Mouse (Mus musculus): ENCODE measurements around the gene Pde4dip.
A peak's percentile ranks its signal among the peaks of the same experiment; 100 is the strongest.

Pde4dip gene

DNA sequence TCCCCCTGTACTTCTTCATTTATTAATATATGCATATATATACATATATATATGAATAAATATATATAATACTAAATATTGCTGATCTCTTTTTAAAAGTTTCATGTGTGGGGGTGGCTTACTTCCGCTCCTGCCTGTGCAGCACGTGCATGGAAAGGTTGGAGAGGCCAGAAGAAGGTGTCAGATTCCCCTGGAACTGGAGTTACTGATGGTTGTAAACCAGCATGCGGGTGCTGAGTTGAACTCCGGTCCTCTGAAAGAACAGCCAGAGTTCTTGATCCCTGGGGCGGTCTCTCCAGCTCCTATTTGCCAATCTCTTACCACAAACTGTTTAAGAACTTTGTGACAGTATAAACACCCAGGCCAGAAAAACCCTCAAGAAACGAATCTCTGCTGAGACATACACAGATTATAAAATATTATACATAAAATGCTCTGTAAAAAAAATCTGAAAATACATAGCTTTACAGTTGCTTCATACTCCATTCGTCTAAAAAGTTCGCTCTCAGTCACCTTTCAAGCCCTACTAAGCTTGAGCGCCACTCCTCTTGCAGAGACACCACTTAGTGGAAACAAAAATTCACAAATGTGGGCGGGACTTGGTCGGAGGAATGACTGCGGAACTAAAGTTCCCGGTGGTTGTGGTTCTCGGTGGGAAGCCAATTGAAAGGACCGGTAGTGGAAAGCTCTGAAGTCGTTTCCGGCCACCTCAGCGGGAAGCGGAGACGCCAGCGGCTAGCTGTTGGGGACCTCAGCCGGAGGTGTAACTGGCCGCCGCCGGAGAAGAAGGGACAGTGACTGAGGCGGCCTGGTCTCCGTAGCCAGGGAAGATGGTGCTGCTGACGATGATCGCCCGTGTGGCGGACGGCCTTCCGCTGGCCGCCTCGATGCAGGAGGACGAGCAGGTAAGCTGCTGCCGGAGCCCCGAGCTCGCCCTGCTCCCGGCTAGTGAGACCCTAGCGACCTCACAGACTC is 12.3 kb upstream of the Pde4dip start, which contains the start of gene Sec22b:
Sec22b (plus strand) TSS at position 675 of the 975 bp plus-strand sequence.
- peak; percentile 94 for DNase-seq

DNA sequence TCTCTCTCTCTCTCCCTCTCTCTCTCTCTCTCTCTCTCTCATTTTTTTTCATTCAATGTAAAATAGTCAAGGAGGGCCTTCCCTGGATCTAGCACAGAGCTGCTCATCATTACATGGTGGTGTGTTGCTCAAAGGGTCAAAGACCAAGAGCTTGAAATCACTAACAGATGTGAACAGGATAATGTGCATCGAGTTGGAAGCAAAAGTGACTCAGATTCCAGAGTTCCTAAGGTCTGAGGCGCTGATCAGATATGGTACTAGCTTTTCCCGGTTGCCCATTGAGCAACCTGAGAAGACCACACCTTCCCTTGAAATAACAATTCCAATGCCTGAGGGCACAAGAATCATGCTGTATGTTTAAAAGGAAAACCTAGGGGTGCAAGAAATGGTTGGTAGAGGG is 9.9 kb upstream of the Pde4dip start:
- no peak for DNase-seq

DNA sequence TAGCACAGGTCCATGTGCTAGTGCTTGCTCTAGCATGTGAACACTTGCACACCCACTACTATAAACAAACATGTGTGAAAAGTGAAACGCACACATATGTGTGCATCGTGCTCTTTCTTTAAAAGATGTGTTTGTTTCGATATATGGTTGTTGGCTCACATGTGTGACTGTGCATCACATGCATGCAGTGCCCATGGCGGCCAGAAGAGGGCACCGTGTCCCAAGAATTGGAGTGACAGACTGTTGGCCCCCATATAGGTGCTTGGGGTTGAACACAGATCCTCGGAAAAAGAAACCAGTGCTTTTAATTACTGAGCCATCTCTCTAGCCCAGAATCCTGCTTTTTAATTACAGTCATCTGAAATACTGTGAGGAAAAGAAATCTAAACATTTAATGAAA is 6.2 kb upstream of the Pde4dip start:
- DNase-seq = peak; percentile 34

DNA sequence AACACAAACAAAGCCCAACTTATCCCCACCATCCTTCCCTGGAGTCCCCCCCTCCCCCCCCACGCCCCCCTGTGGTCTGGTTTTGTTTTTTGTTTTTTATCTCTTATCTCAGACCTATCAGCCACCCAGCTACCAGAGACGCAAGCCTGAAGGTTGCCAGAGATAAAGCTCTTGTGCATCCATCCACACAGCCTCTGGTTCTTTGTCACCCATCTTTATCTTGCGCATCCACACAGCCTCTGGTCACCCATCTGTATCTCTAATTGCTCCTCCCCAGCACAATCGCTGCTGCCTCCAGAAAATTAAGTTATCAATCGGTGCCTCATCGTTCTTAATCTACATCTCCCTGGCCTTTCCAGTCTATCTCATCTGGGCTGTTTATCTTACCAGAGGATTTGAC is 1.7 kb upstream of the Pde4dip start:
- no peak for DNase-seq

DNA sequence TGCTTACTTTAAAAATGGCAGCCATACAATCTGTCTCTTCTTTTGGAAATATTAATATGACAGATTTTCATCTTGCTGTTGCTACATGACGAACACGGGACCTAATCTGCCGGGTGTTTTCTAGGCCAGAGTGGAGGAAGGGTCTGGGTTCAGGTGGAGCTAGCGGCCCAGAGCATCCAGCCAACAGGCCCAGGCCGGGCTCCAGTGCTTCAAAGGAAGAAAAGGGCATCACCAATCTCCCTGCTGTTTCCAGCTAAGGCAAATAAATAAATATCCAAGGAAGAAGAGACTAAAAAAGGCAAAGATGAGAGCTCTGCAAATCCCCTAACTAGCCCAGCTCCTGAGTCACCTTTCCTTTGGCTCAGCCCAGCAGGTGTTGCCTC is 731 bp downstream of the Pde4dip start:
- no peak for DNase-seq

DNA sequence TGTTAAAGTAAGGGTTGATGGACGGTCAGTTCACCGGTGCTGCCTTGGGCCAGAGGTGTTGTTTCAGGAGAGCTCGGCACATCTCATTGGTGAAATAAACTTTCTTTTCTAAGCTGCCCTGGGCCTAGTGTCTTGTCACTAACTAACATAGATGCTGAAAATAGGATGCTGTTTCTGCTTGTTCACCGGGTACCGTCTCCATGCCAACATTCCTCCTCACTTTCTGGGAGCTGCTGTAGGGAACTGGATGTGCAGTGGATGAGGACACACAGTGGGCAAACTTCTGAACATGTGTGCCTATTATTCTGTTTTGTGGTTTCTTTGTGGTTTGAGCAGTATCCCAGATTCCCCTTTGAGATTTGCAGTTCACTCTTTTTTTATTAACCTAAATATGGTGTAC is 6.9 kb downstream of the Pde4dip start:
- DNase-seq = no peak

DNA sequence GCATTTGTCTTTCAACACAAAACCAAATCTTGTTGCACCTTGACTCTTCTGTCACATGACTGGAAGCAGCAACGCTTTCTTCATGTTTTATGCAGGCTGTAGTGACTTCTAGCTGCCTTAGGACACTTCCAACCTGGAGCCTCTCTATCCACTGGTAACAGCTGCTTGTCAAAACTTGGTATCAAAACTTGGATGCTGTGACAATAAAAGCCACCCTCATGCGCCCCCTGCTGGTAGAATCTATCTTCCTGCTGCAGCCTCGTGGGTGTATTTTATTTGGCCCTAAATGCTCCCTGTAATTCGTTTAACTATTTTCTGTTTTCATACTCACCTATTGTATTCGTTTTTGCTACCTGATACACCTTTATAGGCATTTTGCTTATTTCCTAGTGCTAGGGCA is 9.3 kb downstream of the Pde4dip start:
- DNase-seq = peak; percentile 86

DNA sequence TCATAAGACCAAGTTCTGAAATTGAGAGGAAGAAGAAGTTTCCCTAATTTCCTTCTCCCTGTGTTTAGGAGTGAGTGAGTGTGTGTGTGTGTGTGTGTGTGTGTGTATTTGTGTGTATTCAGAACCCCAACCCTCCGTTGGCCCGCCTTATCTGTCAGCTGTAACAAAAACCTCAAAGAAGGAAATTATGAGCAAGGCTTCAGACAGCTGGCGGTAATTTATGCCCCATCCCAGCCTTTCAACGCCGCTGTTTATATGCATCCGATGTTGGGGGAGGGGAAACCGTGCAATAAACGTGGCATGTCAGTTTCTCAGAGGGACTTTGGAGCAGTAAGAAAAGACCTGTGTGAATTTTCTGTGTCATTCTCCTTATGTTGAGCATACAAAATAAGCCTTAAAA is 12.2 kb downstream of the Pde4dip start:
- DNase-seq = no peak

DNA sequence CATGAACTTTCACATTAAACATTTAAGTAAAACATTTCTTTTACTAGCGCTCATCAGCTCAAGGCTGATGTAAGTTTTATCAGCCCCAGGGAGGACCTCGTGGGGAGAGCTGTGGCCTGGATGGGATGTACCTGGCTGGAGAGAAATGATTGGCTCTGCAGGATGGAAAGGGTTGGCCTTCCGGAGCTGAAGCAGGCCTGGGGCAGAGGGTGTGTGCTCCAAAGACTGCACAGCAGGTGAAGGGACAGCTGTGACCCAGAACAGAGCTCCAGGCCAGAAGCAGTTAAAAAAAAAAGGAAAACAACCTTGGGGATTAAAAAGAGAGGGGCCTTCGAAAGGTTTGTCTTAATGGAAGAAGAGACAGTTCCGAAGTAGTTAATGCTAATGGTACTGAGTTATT is 13.7 kb downstream of the Pde4dip start:
- DNase-seq = no peak

DNA sequence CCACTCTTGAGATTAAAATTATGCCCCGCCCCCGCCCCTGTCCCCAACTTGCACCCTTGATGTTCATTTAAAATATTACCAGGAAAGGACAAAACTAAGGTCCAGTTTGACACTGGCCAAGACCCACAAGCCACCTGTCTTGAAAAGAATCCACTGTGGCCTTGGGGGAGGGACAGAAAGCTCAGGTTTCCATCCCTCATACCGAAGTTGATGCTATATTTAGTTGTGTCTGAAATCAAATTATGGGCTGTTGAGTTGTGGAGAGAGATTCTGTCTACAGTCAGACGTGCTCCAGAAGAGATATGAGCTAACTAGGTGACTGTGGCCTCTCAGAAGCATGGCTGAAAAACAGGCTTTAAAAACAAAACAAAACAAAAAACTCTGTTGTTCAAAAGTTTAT is 18.8 kb downstream of the Pde4dip start:
- DNase-seq = no peak

DNA sequence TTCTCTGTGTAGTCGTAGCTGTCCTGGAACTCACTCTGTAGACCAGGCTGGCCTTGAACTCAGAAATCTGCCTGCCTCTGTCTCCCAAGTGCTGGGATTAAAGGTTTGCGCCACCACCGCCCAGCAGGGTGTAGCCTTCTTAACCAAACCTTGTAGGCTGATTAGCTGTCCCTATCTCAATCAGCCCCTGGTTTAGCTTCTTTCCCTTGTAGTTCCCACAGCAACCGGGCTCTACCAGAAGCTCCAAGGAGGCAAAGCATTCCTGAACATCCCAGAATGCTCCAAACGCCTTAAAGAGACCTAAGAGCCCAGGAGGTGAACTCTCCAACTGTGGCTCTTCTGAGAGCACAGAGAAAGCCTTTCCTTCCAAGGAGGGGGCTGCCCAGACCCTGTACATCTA is 19.8 kb downstream of the Pde4dip start:
- no peak for DNase-seq

DNA sequence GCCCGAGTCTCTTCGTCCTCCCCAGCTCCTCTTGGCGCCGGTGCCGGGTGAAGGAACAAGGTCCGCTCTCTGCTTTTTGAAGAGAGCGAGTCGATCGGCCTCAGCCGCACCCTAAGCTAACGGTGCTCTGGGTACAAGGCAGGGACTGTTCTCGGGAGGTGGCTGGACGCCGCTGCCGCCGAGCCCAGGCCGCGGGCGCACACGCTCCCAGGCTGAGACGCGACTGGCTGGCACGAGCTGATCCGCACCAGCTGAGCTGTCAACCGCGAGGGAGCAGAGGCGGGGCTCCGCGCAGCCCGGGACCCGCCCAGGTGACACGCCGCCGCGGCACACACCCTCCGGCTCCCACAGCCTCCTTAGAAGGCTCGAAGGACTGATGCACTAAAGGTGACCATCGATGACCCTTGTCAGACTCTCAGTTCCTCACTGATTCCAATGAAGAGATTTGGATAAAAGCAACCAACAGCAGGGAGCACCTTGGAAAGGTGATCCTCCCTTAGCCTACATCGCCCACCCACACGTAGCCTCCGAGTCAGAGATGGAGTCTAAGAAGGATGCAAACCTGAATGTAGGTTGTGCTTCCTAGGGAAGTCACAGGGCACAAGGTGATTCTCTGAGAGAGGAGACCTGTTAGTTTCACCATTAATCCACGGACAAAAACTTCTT is 20.4 kb downstream of the Pde4dip start:
- DNase-seq = peak; percentile 65

DNA sequence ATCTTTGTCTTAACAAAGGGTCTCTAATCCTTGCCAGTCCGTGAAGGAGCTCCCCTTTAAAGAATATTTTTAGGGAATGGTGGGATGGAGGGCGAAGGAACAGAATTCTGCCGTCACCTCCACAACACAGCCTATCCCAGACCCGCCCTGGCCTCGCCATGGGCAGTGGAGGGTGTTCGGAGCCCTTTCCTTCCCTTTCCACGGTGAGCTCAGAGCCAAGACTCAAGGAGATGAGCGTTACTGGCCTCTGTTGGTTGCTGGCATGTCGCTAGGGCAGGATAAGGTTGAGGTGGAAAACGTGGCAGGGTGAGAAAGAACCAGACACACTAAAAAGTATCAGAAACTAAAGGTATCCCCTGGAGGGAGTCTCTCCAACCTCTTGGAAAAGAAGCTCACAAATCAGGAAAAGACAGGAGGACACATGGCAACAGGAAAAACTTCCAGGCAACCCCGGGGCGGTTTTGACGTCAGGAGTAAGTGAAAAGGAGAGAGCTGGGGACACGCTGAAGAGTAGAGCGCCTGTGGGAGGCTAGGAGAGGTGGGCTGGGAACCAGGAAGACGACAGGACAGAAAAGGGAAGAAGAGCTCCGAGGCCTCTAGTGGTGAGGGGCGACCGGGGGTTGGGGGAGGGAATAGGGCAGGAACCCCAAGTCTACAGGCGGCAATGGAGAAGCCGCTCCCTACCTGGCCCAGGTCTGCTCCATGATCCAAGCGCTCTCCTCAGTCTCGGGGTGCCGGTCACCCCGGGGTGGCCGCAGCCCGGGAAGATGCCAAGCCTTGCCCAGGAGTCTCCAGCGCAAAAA is 21.1 kb downstream of the Pde4dip start:
- DNase-seq = peak; percentile 23

DNA sequence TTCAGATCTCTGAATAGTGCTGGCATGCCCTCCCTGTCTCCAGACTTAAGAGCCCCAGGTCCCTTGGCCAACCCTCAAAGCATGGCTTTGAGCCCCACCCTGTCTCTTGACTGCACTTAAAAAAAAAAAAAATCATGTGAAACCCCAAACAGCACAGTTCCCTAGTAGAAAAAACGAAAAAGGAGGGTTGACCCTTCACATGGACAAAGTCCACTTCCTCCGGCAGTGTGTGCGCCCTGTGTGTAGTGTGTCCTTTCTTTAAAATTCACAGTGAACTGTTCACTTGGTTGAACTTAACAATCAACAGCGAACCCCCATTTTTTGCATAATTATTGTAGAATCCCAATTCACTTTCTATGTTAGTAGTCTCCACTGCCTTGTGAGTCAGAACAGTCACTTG is 21.8 kb downstream of the Pde4dip start:
- DNase-seq = peak; percentile 30

DNA sequence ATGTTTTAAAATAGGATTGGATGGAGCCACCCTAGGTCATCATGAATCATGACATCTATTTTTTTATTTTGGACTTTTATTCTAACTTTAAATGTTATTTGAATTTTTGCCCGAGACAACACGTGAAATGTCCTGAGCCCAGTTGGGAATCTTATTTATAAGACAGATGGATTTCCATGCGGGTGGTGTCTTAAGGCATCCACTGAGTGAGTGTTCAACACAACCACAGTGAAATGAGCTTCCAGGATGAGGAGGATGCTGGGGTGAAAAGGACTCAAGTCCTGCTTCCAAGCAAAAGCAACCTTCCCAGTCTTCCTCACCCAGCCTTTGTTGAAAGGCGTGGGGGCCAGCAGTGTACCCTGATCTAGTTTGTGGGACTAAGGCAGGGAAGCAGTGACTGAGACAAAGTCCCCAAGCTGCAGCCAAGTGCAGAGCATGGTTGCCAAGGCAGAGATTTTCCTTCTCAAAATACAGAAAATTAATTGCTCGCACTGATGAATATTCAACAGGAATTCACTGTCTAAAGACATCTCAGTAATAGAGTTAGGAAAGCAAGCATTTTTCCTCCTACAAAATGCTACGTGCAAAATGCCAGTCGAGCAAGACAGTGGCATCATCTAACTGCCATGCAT is 27.6 kb downstream of the Pde4dip start:
- no peak for DNase-seq

DNA sequence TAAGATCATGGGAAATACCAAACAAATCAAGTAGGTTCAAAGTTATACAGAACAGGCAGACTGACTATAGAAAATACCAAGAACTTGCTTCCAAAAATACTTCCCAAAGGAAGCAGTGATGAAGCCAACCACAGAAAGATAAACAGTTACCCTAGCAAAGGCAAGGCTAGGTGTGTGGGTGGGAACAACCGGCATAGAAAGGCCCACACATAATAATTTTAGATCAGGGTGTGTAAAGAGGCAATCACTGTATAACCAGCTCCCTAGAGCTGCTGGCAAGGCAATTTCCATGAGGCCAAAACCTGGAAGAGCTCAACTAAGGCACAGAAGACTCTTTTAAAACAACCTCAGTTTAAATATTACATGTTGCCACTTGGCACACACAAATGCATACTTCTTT is 29.1 kb downstream of the Pde4dip start:
- no peak for DNase-seq

DNA sequence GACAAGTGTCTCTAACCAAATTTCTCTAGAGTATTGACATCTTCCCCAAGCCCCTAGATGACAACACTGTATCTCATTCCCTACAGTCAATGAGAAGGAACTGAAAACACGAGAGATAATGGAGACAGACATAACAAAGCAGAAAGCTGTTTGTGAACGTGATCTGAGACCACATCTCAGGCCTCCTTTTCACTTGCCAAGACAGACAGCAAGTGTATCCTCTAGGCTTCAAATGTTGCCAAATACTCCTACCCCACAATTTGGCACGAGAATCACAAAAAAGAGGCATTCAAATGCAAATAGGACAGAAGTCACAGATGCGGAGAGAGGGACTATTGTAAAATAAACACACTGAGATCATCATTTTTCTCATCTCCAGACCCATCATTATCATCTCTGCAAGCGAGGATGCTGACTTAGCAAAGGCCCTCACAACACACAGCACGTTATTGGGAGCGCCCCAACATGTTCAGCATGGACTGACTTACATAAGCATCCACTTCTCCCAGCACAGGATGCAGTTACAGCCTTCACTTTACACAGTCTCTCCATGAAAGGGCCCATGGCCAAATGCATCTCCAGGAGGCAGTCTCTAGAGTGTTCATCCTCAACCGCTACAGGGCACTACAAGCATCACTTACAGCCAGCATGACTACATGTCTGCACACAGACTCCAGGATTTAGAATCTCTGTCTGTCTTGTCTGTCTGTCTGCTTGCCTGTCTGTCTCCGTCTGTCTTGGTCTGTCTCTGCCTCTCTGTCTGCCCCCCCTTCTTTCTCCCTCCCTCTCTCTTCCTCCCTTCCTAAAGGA is 33.7 kb downstream of the Pde4dip start:
- DNase-seq = no peak

DNA sequence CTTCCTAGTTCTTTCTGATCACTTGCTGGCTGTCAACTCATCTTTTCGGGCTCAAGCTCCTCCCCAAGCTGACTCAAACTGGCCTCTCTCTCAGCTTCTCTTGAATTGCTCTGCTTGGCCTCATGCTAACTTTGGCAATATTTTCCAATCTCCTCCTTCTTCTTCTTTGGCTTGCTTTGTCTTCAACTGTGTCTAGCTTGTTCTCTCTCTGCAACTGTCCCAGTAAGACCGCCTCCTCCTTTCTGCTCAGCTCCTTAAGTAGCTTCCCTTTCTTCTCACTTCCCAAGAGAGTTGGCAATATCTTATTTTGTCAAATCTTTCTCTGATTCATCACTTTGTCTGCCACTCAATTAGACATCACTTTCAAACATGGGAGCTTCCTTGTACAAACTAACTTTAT is 36.7 kb downstream of the Pde4dip start:
- no peak for DNase-seq

DNA sequence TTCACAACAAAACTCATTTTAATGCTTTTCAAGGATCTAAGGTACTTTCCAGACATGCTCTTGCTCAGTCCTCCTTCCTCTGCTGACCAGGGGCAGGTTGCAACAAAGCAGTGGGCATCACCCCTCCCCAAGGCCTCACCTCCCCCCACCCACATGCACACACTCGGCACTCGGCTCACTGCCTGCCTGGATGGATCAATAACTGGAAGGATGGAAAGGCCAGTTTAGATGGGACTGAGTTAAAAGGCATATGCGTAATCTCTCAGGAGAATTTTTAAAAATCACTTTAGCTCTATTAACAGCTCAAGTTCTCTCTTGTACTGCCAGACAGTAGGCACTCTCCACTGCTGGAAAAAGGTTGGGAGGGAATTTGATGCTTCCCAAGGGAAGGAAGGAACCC is 40.9 kb downstream of the Pde4dip start:
- no peak for DNase-seq

DNA sequence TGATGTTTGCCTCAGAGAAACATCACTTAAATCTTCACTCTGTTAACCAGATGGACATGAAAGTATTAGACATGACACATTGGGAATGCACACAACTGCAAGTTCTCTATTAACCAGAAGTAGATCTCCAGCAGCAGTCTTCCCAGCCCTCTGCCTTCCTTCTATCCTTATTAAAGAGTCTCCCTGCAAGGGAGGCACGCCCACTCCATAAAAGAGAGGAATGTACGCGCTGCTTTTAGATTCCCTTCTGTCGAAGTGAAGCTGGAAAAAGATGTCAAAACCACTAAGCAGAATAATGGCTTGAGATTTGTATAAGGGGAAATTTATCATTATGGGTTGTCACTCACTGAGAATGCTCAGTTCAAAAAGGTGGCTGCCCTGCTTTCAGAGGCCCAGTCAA is 42.1 kb downstream of the Pde4dip start:
- DNase-seq = no peak

DNA sequence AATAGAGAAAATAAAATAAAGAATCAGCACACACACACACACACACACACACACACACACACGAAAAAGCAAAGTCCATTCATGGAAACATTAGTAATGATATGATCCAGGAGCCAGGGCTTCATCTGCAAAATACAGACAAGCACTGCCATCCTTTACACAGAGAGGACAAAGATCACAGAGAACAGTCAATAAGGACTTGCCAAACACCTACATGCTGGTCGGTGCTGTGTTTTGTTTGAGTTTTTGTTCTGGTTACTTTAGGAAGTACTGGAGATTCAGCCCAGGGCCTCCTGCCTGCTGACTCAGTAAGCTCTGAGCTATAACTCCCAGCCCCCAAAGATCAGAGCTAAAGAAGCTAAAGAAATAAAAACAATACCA is 43.7 kb downstream of the Pde4dip start:
- DNase-seq = no peak

DNA sequence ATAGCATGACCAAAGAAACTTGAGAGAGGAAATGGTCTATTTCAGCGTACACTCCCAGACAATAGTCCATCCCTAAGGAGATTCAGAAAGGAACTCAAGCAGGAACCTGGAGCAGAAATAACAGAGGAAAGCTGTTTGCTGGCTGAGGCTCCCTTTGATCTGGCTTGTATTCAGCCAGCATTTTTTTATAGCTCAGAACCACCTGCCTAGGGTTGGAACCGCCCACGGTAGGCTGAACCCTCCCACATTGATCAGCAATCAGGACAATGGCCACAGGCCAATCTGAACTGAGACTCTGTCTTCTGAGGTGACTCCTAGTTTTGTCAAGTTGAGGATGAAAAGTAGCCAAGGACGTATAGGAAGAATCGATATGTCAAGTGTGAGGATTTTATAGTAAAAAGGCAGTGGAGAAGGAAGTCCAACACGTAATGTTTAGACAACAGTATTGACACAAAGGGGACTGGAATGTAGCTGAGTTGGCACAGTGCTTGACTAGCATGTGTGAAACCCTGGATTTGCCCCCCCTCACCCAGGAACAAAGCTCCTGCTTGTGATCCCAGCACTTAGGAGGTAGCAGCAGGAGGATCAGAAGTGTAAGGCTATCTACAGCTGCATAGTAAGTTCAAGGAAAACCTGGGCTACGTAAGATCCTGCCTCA is 44.2 kb downstream of the Pde4dip start:
- no peak for DNase-seq

All from kidney, adult 9 months (tissue).